Mouse (Mus musculus) embryonic fibroblast, embryonic 13.5 days (primary cell): ENCODE results near the gene Phtf1.

Source experiments
- CTCF ChIP-seq: IDR thresholded peaks from 2 replicates; pipeline ENCODE4 v1.5.1; 2011; ENCODE audit warnings: mild to moderate bottlenecking, control low read depth, low read length, moderate library complexity, borderline replicate concordance; ENCODE audit not compliant: insufficient read depth
- POLR2A ChIP-seq: IDR thresholded peaks from 2 replicates; pipeline ENCODE4 v1.6.1; 2011; ENCODE audit warnings: low read depth, mild to moderate bottlenecking, control low read depth, low read length, moderate library complexity

GRCm38 (mm10) chr3:104059001-104059622 is 91.2 kb downstream of the Phtf1 start:
- no peak for TF ChIP-seq POLR2A
- no peak for TF ChIP-seq CTCF
